Mouse (Mus musculus): Measurements from ENCODE around the gene Hspa2.

Gene Hspa2

DNA sequence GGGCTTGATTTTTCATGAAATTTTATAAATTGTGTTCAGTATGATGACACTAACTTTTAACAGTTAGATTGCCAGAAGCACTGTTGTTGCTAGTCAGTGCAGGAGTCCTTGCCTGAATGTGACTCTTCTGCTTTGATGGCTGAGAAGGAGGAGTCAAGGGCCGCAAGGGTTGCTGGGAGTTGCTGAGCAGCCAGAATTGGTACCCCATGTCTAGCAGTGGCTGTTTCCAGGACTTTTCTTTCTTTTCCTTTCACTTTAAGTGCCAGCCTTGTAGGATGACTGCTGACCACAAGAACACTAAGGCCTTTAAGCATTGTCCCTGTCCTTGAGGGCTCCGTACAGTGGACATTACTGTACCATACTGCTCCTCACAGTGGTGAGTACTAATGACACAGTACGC is 26.2 kb upstream of the Hspa2 start:
- in situ Hi-C loops (cut with MboI, MseI) = no loop called here

DNA sequence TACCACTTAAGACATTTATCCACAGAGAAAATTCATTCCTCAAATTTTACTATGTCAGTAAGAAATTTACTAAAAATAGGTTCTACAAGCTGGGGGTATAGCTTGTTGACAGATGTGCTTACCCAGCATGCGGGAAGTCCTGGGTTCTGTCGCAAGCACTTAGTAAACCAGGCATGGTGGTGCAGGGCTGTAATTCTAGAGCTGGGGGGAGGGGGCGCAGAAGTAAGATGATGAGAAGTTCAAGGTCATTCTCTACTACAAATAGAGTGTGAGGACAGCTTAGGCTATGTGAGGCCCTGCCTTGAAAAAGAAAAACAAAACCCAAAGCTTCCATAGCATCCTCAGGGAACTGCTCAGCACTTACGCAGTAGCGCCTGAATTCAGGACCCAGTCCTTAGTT is 25.4 kb upstream of the Hspa2 start:
- in situ Hi-C loops (cut with MboI, MseI) = no loop called here

DNA sequence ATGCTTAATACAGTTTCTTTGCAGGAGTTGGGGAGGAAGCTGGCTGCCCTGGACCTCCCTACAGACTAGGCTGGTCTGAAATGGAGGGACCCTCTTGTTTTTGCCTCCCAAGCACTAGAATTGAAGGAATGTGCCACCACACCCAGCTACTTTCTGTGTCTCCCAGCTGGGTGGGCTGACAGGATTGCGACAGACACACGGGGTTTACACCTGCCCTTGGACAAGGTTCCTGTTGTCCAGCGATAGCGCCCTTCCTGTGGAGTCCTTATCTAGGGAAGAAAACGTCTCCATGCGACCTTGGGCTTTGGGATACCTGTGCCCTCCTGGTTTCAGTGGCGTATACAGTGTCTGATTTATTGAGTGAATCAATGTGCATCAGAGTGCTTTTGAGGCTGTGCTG is 23.8 kb upstream of the Hspa2 start:
- in situ Hi-C loops (cut with MboI, MseI) = no loop called here

DNA sequence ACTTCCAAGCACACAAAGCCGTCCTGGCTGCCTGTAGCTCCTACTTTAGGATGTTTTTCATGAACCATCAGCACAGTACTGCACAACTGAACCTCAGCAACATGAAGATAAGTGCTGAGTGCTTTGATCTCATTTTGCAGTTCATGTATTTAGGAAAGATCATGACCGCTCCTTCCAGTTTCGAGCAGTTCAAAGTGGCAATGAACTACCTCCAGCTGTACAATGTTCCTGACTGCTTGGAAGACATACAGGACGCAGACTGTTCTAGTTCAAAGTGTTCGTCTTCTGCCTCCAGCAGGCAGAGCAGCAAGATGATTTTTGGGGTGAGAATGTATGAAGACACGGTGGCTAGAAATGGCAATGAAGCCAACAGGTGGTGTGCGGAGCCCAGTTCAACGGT is 18.6 kb upstream of the Hspa2 start:
- in situ Hi-C loops (cut with MboI, MseI) = no loop called here

DNA sequence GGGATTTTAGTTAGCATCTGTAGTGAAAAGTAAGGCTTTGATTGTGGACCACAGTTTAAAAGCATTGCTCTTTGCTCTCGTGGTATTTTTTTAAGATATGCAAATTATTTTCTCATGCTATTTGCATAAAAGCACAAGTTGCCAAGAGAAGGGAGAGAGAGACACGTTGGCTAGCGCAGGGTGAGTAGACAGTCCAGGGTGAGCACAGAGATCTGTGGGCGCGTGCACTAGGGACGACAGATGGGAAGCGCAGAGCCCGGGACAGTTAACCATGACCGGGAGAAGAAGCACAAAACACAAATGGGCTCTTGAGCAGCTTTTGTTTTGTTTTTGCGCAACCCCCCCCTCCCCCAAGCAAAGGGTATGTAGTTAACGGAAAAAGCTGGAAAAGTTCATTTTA is 15.2 kb upstream of the Hspa2 start:
- in situ Hi-C loops (cut with MboI, MseI) = no loop called here

DNA sequence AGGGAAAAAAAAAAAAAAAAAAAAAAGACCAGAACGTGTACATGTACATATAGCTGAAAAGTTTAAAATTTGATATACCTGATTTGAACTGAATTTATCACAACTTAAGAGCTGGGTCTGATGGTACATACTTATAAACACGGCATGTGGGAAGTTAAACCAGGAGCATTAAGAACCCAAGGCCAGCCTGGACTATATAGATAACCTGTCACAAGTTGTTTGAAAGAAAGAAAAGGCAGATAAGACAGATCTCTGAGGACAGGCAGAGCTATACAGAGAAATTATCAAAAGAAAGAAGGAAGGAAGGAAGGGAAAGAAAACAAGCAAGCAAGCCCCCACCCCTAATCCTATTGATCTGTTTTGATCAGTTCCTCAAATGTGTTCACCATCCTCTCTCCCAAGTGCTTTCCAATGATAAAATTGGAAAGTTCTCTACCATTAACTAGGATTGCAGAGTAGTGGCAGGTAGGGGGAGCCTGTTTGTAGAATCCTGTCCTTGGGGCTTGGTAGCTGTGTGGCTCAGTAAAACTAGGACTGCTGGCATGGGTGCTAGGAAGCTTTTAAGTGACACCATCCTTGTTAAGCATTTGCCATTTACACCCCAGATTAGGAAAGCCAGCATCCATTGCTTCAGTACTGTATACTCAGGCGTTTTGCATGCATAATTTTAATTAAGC is 12.2 kb upstream of the Hspa2 start:
- in situ Hi-C loops (cut with MboI, MseI) = no loop called here

DNA sequence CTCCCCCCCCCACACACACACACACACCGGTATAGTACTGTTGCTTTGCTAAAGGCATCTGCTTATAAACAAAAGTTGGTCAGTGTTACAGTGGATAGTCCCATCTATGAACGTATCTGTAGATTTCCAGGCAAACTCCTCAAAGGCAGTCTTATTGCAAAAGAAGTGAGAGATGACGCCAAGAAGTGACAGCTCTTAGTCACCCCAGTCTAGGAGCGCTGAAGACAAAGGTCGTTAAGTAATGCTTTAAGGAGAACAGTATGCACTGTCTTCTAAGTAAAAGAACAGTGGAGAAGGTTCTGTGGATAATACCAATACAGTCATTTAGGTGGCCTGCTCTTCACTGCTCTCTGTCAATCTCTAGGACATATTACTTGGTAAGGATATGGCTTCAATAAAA is 11.0 kb upstream of the Hspa2 start:
- in situ Hi-C loops (cut with MboI, MseI) = no loop called here

DNA sequence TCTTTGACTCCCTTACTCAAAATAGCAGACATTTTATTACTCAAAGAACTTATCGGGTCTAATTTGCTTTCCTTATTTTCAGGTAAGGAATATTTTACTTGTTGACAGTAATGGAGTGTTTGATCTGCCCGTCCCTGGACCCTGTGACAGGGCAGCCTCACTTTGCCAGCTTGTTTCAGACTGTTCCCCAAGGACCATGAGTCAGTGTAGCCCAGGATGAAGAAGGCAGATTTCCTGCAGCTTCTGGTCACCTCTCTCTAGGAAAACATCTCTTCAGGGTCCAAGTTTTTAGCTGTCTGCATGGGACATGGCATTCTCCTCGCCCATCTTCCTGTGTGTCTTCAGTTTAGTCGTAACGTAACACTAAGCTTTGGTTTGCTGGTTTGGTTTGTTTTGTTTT is 6.7 kb upstream of the Hspa2 start:
- in situ Hi-C loops (cut with MboI, MseI) = no loop called here

DNA sequence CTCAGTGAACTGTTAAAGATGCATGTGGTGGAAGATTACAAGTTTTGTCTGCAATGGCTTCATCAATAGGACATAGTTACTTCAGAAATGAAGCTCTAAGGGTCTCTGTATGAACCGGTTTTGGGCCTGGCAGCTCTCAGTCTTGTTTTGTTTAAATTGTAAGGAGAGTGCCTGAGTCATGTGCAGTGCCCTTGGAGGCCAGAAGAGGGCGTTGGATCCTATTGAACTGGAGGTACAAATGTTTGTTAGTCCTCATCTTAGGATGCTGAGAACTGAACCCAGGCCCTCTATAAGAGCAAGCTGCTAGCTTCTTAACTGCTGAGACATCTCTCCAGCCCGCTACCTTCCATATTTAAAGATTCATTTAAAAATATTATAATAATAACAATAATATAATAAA is 2.3 kb upstream of the Hspa2 start:
- in situ Hi-C loops (cut with MboI, MseI) = no loop called here

DNA sequence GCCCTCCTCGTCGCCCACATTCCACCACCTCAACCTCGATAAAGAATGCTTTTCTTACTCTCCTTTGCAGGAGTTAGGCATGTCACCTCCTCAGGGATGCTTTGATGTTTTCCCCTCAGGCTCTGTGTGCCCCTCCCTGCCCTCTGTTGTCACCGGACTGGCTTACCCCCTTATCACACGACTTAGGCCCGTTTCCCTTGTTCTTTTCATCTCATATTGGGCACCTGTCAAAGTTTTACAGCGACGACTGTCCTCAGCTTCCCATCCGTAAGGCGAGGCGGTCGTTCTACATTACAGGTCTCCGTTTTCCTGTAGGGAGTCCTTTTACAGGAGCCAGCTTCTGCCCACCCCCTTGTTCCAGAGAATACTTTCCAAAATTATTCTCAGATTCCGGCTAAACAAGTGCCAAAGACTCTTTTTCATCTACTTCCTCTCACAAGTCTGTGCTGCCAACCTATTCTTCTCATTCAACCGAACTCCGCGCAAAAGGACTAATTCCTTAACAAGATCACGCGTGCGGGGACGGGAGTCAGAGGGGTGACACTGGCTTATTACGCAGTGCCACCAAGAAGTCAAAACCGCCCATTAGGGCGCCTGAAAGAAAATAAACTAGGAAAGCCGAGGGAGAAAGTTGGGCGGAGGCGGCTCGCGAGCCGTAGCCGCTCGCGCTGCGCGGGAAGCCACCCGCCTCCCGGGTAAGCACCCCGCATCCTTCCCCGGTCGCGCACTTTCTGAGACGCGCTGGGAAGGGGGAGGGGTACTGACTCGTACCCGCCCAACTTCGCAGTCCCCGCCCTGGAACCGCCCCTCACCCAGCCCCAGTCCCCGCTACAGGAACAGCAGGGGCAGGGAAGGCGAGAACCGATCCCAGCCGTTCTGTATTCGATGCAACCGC is 738 bp upstream of the Hspa2 start:
- in situ Hi-C loops (cut with MboI, MseI) = no loop called here

DNA sequence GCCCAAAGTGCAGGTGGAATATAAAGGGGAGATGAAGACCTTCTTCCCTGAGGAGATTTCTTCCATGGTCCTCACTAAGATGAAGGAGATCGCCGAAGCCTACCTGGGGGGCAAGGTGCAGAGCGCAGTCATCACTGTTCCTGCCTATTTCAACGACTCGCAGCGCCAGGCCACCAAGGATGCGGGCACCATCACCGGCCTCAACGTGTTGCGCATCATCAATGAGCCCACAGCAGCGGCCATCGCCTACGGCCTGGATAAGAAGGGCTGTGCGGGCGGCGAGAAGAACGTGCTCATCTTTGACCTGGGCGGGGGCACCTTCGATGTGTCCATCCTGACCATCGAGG is 833 bp downstream of the Hspa2 start:
- in situ Hi-C loops (cut with MboI, MseI) = no loop called here

DNA sequence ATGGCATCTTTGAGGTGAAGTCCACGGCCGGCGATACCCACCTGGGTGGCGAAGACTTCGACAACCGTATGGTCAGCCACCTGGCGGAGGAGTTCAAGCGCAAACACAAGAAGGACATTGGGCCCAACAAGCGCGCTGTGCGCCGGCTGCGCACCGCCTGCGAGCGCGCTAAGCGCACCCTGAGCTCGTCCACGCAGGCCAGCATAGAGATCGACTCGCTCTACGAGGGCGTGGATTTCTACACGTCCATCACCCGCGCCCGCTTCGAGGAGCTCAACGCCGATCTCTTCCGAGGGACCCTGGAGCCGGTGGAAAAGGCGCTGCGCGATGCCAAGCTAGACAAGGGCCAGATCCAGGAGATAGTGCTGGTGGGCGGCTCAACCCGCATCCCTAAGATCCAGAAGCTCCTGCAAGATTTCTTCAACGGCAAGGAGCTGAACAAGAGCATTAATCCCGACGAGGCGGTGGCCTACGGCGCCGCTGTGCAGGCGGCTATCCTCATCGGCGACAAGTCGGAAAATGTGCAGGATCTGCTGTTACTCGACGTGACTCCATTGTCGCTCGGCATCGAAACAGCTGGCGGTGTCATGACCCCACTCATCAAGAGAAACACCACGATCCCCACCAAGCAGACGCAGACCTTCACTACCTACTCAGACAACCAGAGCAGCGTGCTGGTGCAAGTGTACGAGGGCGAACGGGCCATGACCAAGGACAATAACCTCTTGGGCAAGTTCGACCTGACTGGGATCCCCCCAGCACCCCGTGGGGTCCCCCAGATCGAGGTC is 1.4 kb downstream of the Hspa2 start:
- in situ Hi-C loops (cut with MboI, MseI) = no loop called here

DNA sequence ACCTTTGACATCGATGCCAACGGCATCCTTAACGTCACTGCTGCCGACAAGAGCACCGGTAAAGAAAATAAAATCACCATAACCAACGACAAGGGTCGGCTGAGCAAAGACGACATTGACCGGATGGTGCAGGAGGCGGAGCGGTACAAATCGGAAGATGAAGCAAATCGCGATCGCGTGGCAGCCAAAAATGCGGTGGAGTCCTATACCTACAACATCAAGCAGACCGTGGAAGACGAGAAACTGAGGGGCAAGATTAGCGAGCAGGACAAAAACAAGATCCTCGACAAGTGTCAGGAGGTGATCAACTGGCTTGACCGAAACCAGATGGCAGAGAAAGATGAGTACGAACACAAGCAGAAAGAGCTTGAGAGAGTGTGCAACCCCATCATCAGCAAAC is 2.0 kb downstream of the Hspa2 start:
- in situ Hi-C loops (cut with MboI, MseI) = no loop called here

DNA sequence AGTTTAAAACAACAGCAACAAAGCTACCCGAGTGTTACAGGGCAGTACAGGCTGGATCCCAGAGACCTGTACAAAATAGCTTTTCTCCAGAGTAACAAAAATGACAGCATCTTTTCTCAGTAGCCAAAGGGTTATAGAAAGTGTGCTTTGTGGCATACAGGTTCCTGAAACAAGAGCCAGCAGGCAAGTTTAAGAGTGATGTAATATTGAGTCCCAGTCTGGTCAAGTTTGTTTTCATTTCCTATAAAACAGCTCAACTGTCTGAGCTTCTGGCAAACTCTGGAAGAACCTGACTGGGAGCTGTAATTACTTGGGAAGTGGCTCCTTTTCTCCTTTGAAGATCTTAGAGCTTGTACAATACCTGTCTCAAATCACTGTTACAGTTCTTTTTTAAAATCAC is 3.2 kb downstream of the Hspa2 start:
- in situ Hi-C loops (cut with MboI, MseI) = no loop called here

DNA sequence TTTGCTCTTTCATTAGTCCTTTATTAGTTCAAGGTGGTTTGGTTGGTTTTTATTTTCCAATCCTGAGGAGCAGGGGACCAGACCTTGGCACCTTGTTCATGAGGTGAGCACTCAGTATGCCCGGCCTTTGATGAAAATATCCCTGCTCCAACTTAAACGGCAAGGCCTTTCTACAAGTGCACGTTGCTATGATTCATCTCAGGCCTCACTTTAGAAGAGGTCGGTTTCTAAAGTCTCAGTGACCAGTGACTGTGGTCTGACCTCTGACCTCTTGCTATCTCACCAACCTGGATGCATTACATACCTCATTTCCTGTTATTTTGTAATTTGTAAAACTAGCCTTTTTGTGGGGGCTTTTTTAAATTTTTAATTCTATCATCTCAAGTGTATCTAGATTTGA is 5.2 kb downstream of the Hspa2 start:
- in situ Hi-C loops (cut with MboI, MseI) = no loop called here

DNA sequence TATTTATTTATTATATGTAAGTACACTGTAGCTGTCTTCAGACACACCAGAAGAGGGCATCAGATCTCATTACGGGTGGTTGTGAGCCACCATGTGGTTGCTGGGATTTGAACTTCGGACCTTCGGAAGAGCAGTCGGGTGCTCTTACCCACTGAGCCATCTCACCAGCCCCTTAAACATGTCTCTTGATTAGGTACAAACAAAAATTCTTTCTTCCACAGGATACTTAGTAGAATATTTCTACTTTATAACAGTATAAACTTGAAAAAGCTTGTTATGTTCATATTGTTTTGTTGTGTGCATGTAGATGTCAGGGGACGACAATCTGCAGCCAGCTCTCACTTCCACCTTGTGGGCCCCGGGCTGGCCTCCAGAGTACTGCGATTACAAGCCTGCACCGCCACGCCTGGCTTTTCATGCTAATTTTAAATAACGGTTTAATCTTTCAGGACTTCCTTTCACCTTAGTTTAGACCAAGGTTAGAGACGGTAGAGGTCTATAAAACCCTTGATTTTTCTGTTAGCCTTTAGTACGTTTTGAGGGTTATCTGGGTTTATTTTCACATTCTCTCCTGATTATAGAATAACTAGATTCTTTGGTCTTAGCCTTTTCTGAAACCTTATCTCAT is 11.5 kb downstream of the Hspa2 start:
- in situ Hi-C loops (cut with MboI, MseI) = no loop called here

DNA sequence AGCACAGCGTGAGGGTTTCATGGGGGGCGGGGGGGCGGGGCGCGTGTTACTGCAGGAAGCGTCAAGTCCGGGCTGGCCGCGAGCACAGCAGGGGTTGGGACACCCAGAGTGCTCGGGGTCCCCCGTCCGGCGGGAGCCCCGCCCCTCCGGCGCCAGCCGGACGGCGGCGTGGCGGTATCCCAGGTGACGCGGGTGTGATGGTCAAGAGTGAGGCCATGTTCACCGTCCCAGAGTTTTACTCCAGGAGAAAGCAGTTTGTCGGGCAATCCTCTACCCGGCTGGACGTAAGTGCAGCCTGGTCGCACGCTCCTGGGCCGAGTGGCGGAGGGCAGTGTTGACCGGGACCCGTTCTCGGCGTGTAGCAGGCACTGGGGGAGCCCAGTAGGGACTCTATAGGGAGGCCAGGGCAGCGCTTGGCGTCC is 13.5 kb downstream of the Hspa2 start, which contains the start of gene Ppp1r36:
Ppp1r36 (plus strand) TSS at position 106 of the 422 bp plus-strand sequence.
- in situ Hi-C loops (cut with MboI, MseI) = no loop called here

DNA sequence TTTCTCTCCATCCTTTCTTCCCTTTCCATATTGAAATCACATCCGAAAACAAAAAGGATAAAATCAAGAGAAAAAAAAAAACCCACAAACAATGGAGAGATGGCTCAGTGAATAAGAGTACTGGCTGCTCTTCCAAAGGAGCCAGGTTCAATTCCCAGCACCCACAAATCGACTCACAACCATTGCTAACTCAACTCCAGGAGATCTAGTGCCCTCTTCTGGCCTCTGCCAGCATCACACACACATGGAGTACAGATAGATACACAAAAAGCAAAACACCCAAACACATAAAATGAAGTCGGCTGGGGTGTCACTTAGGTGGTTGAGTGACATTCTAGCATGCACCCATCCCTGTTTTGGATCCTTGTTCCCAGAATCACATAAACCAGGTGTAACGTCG is 14.4 kb downstream of the Hspa2 start:
- in situ Hi-C loops (cut with MboI, MseI) = no loop called here

DNA sequence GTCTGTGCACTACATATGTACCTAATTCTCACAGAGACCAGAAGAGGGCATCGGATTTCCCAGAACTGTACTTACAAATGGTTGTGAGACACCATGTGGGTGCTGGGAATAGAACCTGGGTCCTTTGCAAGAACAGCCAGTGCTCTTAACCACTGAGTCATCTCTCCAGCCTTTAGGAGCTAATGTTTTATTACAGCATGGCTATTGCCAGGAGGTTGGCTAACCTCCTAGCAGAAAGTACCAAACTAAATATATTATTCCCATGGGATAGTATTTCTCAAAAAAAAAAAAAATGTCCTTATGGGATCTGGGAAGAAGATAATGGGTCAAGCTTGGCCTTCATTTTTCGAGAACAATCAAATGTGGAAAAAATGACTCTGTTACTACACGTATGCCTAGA is 21.3 kb downstream of the Hspa2 start:
- in situ Hi-C loops (cut with MboI, MseI) = no loop called here

DNA sequence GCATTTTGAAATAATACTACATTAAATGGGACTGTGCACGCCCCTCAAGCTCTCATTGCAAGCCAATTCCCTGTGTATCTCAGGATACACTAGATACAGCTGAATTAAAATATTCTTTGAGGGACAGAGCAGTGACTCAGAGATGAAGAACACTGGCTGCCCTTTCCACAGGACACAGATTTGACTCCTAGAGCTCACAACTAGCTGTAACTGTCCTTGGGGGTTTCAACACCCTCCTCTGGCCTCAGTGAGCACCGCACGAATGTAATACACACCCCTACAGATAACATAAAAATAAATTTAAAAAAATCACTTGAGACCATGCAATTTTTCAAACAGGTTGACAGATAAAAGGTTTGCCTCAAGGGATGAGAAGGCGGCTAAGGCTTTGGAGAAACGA is 23.6 kb downstream of the Hspa2 start:
- in situ Hi-C loops (cut with MboI, MseI) = no loop called here

DNA sequence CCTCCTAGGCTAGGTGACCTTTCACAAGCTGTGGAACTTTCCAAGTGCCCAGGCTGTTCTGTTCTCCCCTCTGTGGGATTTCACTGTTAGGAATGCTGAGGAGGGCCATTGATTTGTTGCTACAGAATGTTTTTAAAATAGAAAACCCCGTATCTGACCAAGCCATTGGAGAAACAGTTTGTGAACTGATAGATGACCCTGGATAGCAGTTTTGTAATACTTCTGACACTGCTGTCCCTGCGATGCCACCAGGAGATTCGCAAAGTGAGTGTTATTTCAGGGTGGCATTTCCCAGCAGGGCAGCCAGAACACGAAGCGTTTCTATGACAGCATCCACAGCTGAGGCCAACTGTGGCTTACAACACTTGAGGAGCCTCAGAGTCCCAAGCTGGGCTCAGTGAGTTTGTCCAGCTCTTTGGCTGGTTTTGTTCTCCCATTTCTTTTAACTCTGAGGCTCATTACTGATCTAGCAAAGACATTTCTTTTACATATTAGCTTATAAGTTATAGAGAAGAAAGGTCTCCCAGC is 27.0 kb downstream of the Hspa2 start:
- in situ Hi-C loops (cut with MboI, MseI) = no loop called here

DNA sequence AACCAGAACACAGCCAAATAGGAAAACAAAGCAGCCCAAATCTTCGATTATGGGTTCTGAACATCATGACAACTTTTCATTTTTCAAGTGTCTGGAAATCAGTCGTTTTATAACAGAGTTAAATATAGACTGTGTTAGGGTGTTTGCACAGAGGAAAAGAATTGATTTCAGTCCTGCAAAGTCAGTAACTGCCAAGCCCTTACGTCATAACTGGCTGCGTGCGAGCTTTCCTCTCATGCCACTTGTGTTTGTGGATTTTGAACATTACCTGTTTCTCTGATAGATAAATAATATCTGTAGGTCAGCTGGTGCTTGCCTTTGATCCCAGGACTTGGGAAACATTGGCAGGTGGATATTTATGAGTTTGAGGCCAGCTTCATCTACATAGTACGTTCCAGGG is 27.5 kb downstream of the Hspa2 start:
- in situ Hi-C loops (cut with MboI, MseI) = no loop called here
